Mouse (Mus musculus) kidney, adult 18-20 months (tissue): Measurements from ENCODE around the gene Polr2a.
A peak's percentile ranks its signal among the peaks of the same experiment; 100 is the strongest.
"Not testable (repeated sequence)": the region's sequence is repeated elsewhere in the genome, so short reads cannot be mapped to it uniquely, and the experiment has no call there.

ENCODE experiments used
- DNase-seq: peaks from one replicate; pipeline ENCODE4 v3.0.0; 2021

Gene Polr2a

GRCm38 (mm10) chr11:69752686-69753085 lies 5.8 kb downstream of the Polr2a start:
- DNase-seq = no peak

DNA sequence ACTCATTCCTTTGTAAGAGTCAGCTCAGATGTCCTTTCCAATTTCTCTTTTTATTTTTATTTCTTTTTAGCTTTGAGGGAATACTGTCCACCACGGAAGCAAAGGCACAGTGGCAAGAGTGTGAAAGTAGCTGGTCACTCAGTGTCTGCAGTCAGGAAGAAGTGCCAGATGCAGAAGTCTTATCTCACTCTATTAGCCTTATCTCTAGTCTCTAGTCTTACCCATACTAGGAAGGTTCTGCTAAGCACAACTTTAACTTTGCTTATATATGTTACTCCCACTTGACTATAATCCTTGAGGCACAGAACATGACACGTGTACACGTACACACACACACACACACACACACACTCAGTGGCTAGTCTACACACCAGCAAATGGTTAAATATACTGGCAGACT lies 6.8 kb downstream of the Polr2a start:
- no peak for DNase-seq

GRCm38 (mm10) chr11:69731408-69731807 lies 27.0 kb downstream of the Polr2a start:
- DNase-seq = not testable (repeated sequence)

- peak; percentile 65 for DNase-seq
Observed at GRCm38 (mm10) chr11:69729063-69729462, 29.4 kb downstream of the Polr2a start.

DNA sequence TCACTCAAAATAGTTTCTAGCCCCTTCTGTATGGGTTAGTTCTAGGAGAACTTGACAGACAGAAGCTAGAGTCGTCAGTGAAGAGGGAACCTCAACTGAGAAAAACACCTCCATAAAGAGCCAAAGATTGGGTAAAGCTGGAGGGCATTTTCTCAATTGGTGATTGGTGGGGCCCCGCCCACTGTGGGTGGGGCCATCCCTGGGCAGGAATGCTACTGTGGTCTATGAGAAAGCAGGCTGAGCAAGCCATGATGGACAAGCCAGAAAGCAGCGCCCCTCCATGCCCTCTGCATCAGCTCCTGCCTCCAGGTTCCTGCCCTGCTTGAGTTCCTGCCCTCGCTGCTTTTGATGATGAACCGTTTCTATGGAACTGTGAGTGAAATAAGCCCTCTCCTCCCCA lies 32.5 kb downstream of the Polr2a start:
- DNase-seq = no peak

- DNase-seq = no peak
Observed at GRCm38 (mm10) chr11:69723074-69723473, 35.4 kb downstream of the Polr2a start.

DNA sequence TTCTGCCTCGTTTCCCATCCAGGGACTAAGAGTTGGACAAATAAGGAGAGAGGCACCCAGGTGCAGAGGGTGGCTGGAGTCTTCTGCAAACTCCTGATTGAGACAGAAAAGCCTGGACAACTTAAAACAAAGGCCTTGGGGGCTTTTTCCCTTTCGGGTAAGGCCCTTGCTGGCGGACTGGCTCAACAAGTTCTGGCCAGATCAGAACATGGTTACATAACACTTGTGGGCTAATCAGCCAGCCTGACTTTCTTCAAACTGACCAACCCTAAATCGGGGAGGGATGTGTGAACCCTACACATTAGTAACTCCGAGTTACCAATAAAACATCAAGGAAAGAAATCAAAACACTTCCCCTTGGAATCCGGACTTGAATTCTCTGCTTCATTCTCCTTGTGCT lies 37.6 kb downstream of the Polr2a start:
- no peak for DNase-seq

GRCm38 (mm10) chr11:69719423-69719822 lies 39.0 kb downstream of the Polr2a start:
- DNase-seq = no peak

- peak; percentile 26 for DNase-seq
Observed at GRCm38 (mm10) chr11:69718661-69719060, 39.8 kb downstream of the Polr2a start.

DNA sequence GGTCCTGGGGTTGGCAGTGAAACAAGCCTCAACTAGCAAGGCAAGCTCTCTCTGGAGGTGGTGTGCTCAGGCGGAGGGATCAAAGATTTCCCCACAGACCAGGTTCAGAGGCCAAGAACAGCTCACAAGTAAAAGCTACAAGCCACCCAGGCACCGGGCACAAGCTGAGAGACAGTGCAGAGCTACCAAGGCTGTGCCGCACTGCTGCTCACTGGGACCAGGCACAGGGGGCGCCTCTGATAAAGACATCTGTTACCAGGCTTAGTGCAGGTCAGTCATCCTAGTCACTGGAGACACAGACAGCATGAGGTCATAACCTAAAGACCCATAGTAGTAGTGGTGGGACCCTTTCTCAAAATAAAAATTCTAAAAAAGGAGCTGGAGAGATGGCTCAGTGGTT lies 41.5 kb downstream of the Polr2a start:
- DNase-seq = no peak

- DNase-seq = no peak
Observed at GRCm38 (mm10) chr11:69715929-69716328, 42.5 kb downstream of the Polr2a start.

DNA sequence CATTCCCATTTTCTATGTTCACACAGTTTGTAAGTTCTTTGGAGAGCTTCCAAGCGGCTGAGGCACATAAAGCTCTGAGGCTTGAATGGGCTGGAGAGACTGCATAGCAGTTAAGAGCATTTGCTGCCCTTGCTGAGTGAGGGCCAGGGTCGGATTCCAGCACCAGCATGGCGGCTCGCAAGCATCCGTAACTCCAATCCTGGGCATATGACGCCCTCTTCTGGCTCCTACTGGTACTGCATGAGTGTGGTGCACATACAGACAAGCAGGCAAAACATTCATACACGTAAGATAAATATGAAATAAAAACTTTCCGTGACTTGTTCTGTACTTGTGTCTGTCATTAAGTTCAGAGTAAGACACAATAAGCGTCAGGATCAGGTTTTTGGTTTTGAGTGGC lies 43.0 kb downstream of the Polr2a start:
- DNase-seq = peak; percentile 73

- peak; percentile 68 for DNase-seq
Observed at GRCm38 (mm10) chr11:69714636-69715329, 43.7 kb downstream of the Polr2a start.

- peak; percentile 17 for DNase-seq
Observed at GRCm38 (mm10) chr11:69712954-69713672, 45.3 kb downstream of the Polr2a start.

DNA sequence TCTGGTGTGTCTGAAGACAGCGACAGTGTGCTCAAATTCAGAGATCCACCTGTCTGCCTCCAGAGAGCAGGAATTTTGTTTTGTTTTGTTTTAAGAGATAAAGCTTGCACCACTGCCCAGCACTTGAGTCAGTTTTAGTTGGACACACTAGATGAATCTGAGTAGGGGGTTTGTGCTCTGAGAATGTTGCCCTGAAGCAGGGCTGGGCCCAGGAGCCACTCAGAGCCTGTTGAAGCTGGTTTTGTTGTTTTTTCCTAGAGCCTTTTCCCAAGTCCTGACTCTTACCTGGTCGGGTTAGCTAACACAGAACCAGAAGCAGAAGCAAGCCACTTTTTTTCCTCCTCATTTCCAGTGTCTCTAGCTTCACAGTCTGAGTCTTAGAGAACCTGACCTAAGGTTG lies 47.4 kb downstream of the Polr2a start:
- DNase-seq = no peak

- DNase-seq = no peak
Observed at GRCm38 (mm10) chr11:69710470-69710869, 48.0 kb downstream of the Polr2a start.

DNA sequence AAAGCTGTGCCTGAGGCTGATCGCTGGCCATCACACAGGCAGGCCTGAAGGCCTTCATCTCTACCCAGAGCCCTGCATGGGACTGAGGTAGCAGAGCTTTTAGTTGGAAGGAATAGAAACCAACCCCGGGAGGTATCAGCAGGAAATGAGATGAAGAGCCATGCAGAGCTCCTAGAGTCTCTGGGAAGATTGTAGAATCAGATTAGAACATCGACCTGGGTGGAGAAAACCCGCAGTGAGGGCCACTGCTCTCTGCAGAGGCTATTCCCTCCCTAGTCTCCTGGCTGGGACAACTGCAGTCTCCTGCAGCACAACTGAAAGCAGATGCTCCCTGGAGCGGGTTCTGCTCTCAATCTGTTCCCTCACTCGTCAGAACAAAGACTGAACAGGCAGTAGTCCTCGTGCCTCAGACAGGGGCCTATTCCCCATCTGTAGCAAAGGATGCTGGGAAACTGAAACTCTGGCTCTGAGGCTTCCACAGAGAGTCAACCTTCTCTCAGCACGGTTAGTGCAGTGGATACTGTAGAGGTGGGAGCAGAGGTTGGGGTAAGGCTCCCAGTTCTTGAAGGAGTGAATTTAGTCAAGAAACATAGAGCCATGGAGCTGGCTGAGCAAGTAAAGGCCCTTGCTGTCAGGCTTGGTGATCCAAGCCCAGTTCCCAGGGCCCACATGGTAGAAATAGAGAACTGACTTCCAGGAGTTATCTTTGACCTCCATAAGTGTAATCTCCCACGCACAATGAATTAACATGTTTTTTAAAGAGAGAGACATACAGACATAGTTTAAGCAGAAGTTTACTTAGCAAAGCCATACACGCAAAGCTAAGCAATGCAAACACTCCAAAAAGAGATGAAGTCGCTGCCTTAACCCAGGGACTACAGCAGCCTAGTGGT lies 48.6 kb downstream of the Polr2a start:
- no peak for DNase-seq

DNA sequence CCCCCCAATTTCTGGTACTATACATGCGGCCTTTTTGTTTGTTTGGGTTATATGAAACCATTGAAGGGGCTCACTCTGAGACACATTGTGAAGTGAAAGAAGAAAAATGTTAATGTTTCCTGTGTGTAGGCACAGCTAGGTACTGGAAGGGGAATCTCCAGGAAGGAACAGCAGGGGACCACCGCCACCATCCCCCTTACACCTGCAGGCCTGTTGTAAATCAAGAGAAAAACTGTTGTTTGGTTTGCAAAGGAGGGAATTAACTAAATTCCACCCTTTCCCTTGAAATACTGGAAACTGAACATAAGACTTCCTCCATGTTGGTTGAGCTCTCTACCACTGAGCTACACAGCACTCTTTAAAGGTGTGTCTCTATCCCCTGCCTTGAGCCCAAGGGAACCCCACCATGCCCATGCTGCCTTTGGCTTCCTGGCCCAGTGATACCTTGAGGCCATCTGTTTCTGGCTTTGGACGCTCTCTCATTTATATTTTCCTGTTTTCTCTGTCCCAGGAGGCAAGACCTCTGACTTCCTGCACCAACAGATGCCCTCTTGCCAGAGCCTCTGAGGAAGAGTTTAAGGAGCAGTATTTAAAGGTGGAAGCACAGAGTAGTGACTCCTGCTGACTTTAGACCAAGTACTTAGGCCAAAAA lies 49.7 kb downstream of the Polr2a start:
- DNase-seq = no peak

GRCm38 (mm10) chr11:69707873-69708381 lies 50.5 kb downstream of the Polr2a start:
- DNase-seq = no peak

DNA sequence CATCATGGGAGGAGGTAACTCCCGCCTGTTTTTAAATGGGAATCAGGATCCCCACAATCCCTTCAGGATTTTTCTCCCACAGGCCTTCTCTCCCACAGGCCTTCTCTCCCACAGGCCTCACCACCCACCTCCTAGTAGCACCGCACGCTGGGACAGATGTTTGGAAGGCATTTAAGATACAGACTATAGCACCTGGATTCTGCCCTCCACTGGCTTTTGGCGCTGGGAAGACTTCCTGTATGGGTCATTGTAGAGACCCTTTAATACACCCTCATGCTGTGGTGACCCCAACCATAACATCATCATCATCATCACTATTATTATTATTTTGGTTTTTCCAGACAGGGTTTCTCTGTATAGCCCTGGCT lies 51.0 kb downstream of the Polr2a start:
- DNase-seq = no peak

DNA sequence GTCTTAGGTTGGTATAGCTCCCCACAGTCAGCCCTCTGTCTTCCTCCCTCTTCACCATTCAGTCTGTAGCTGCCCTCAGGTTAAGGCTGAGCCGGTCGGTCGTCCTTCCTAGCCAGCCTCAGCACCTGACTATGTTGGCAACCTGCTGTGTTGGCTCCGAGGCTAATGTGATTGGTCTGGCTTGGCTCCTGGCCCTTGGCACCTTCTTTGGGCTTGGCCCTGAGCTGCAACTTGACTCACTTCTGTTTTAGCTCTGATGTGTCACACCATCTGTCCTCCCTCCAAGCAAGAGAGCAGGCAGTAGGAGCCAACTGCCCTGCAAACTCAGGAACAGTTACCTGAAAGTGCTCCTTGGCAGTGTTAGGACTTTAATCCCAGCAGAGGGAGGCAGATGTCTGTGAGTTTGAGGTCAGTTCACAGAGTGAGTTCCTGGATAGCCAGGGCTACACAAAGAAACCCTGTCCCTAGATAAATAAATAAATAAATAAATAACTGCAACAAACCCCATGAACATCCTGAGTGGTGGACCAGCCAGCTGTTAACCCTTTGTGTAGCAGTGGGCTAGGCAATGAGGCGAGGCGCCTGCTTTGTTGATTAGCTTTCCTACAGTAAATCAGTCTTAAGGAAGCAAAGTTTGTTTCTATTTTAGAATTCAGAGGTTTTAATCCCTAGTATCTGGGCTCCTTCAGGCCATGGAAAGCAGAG lies 51.5 kb downstream of the Polr2a start:
- DNase-seq = peak; percentile 85

DNA sequence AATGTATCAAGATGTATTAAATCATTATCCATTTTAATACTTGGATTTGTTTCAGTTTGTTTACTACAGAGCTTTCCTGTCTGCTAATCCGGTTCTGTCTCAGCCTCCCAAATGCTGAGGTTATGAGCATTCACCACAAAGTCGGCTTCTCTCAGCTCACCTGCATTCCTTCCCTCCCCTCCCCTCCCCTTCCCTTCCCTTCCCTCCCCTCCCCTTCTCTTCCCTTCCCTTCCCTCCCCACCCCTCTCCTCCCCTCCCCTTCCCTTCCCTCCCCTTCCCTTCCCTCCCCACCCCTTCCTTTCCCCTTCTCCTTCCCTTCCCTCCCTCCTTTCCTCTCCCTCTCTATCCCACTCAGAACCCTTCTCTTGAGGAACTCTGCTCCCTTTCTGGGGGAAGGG lies 53.8 kb downstream of the Polr2a start:
- DNase-seq = no peak
